Mouse (Mus musculus) CH12.LX (cell line): ENCODE measurements around the gene Camk2b. TPM values are rescaled to one million over a fixed set of nuclear protein-coding genes. Genes with fewer than 3 reads are reported as not detected.

Experiments
- DNase-seq: peaks from one replicate; pipeline ENCODE4 v3.0.0-alpha.2; 2013; ENCODE audit errors: extremely low read depth
- H3K27ac ChIP-seq: 2 replicates; pipeline ENCODE4 v1.5.1; 2012; ENCODE audit warnings: low read depth, mild to moderate bottlenecking, control low read depth, moderate library complexity; ENCODE audit not compliant: insufficient read depth
- H3K27me3 ChIP-seq: replicated peaks from 2 replicates; pipeline ENCODE3; 2012; ENCODE audit warnings: inconsistent platforms
- H3K36me3 ChIP-seq, 2 experiments: replicated peaks in 1 of 2; 2 replicates each; pipeline versions ENCODE3 to v1.6.1; 2012; ENCODE audit warnings: inconsistent platforms in 1 of 2, low read length in 1 of 2, mild to moderate bottlenecking in 1 of 2, mixed read lengths in 1 of 2, moderate library complexity in 1 of 2; ENCODE audit not compliant: control insufficient read depth in 1 of 2, insufficient read depth in 1 of 2
- H3K4me1 ChIP-seq, 2 experiments: 2 replicates each; pipeline ENCODE4 v1.6.1; 2012; ENCODE audit warnings: inconsistent platforms in 1 of 2, moderate library complexity in 1 of 2; ENCODE audit not compliant: insufficient read depth in 2 of 2, control insufficient read depth in 1 of 2
- H3K4me2 ChIP-seq: 2 replicates; pipeline ENCODE4 v1.6.1; 2012; ENCODE audit warnings: low read depth, mild to moderate bottlenecking, control low read depth; ENCODE audit not compliant: poor library complexity, insufficient read depth, severe bottlenecking
- H3K4me3 ChIP-seq, 3 experiments: fragments of 150-350 bp in 1 of 3; sonication (generic) in 1 of 3; replicated peaks in 1 of 3; 2 replicates each; pipeline versions ENCODE3 to v1.5.1; 2011 to 2012; ENCODE audit warnings: low read depth in 2 of 3, low read length in 2 of 3, mild to moderate bottlenecking in 2 of 3, moderate library complexity in 2 of 3, control low read depth in 1 of 3, improper control_type of control experiment in 1 of 3, inconsistent platforms in 1 of 3, mixed read lengths in 1 of 3; ENCODE audit not compliant: poor library complexity in 1 of 3
- H3K79me2 ChIP-seq: replicated peaks from 2 replicates; pipeline ENCODE4 v1.6.1; 2012; ENCODE audit warnings: mild to moderate bottlenecking, moderate library complexity; ENCODE audit not compliant: control insufficient read depth, poor library complexity, insufficient read depth, severe bottlenecking; ENCODE audit errors: extremely low read depth
- H3K9ac ChIP-seq: 2 replicates; pipeline ENCODE4 v1.6.1; 2012; ENCODE audit warnings: low read depth, mild to moderate bottlenecking, control low read depth, moderate library complexity; ENCODE audit not compliant: insufficient read depth
- H3K9me3 ChIP-seq: replicated peaks from 2 replicates; pipeline ENCODE3; 2012; ENCODE audit warnings: low read length, inconsistent platforms, mixed read lengths
- CHD1 ChIP-seq: IDR thresholded peaks from 2 replicates; pipeline ENCODE4 v1.6.1; 2012; ENCODE audit warnings: low read depth, low read length, improper control_type of control experiment, inconsistent platforms
- CHD2 ChIP-seq: IDR thresholded peaks from 2 replicates; pipeline ENCODE4 v1.6.1; 2011; ENCODE audit warnings: low read length, improper control_type of control experiment
- CTCF ChIP-seq, 2 experiments: IDR thresholded peaks in 1 of 2; conservative IDR thresholded peaks in 1 of 2; 2 replicates each; pipeline ENCODE4 v1.5.1; 2011 to 2012; ENCODE audit warnings: low read depth in 2 of 2, low read length in 2 of 2, improper control_type of control experiment in 1 of 2, inconsistent platforms in 1 of 2, mild to moderate bottlenecking in 1 of 2, moderate library complexity in 1 of 2
- ELF1 ChIP-seq: IDR thresholded peaks from 2 replicates; pipeline ENCODE4 v1.6.1; 2014; ENCODE audit warnings: low read depth, mild to moderate bottlenecking, inconsistent platforms, low read length, improper control_type of control experiment
- EP300 ChIP-seq: IDR thresholded peaks from 2 replicates; pipeline ENCODE4 v1.6.1; 2011; ENCODE audit warnings: low read length, improper control_type of control experiment
- ETS1 ChIP-seq: conservative IDR thresholded peaks from 2 replicates; pipeline ENCODE4 v1.6.1; 2012; ENCODE audit warnings: low read depth, mild to moderate bottlenecking, inconsistent platforms, low read length, improper control_type of control experiment, moderate library complexity
- GABPA ChIP-seq: IDR thresholded peaks from 2 replicates; pipeline ENCODE4 v1.6.1; 2012; ENCODE audit warnings: low read depth, low read length, improper control_type of control experiment, inconsistent platforms; ENCODE audit not compliant: insufficient replicate concordance
- IRF4 ChIP-seq: IDR thresholded peaks from 2 replicates; pipeline ENCODE4 v1.6.1; 2014; ENCODE audit warnings: low read depth, mild to moderate bottlenecking, inconsistent platforms, low read length, improper control_type of control experiment
- JUN ChIP-seq: IDR thresholded peaks from 2 replicates; pipeline ENCODE4 v1.6.1; 2011; ENCODE audit warnings: low read depth, mild to moderate bottlenecking, low read length, improper control_type of control experiment, moderate library complexity; ENCODE audit not compliant: insufficient read depth
- JUND ChIP-seq: conservative IDR thresholded peaks from 2 replicates; pipeline ENCODE4 v1.6.1; 2011; ENCODE audit warnings: low read depth, low read length, improper control_type of control experiment
- KAT2A ChIP-seq: IDR thresholded peaks from 2 replicates; pipeline ENCODE4 v1.6.1; 2012; ENCODE audit warnings: low read length, improper control_type of control experiment, inconsistent platforms; ENCODE audit not compliant: insufficient replicate concordance
- MAZ ChIP-seq: IDR thresholded peaks from 2 replicates; pipeline ENCODE4 v1.6.1; 2012; ENCODE audit warnings: low read depth, mild to moderate bottlenecking, inconsistent platforms, low read length, improper control_type of control experiment, moderate library complexity
- MEF2A ChIP-seq: IDR thresholded peaks from 2 replicates; pipeline ENCODE4 v1.6.1; 2014; ENCODE audit warnings: low read depth, mild to moderate bottlenecking, inconsistent platforms, low read length, improper control_type of control experiment, borderline replicate concordance
- MXI1 ChIP-seq: IDR thresholded peaks from 2 replicates; pipeline ENCODE4 v1.6.1; 2011; ENCODE audit warnings: mild to moderate bottlenecking, low read depth, low read length, improper control_type of control experiment
- MYC ChIP-seq: IDR thresholded peaks from 2 replicates; pipeline ENCODE4 v1.6.1; 2011; ENCODE audit warnings: low read depth, mild to moderate bottlenecking, improper control_type of control experiment, low read length
- NRF1 ChIP-seq: IDR thresholded peaks from 2 replicates; pipeline ENCODE4 v1.6.1; 2014; ENCODE audit warnings: low read depth, mild to moderate bottlenecking, inconsistent platforms, low read length, improper control_type of control experiment, moderate library complexity
- PAX5 ChIP-seq: IDR thresholded peaks from 2 replicates; pipeline ENCODE4 v1.6.1; 2012; ENCODE audit warnings: low read length, inconsistent platforms, mixed read lengths
- POLR2A ChIP-seq: IDR thresholded peaks from 2 replicates; pipeline ENCODE4 v1.6.1; 2011; ENCODE audit warnings: low read depth, mild to moderate bottlenecking, improper control_type of control experiment, low read length
- RCOR1 ChIP-seq: conservative IDR thresholded peaks from 2 replicates; pipeline ENCODE4 v1.6.1; 2012; ENCODE audit warnings: low read depth, mild to moderate bottlenecking, inconsistent platforms, low read length, improper control_type of control experiment
- SIN3A ChIP-seq: IDR thresholded peaks from 2 replicates; pipeline ENCODE4 v1.6.1; 2012; ENCODE audit warnings: low read length, improper control_type of control experiment, inconsistent platforms
- SMC3 ChIP-seq: IDR thresholded peaks from 2 replicates; pipeline ENCODE4 v1.6.1; 2011; ENCODE audit warnings: low read depth, low read length, improper control_type of control experiment
- TBP ChIP-seq: conservative IDR thresholded peaks from 2 replicates; pipeline ENCODE4 v1.6.1; 2011; ENCODE audit warnings: low read depth, low read length, improper control_type of control experiment
- TCF12 ChIP-seq: IDR thresholded peaks from 2 replicates; pipeline ENCODE4 v1.6.1; 2014; ENCODE audit warnings: low read depth, mild to moderate bottlenecking, inconsistent platforms, low read length, improper control_type of control experiment
- ZC3H11A ChIP-seq: IDR thresholded peaks from 2 replicates; pipeline ENCODE4 v1.6.1; 2012; ENCODE audit warnings: low read depth, mild to moderate bottlenecking, inconsistent platforms, low read length, improper control_type of control experiment
- ZKSCAN1 ChIP-seq: IDR thresholded peaks from 2 replicates; pipeline ENCODE4 v1.6.1; 2012; ENCODE audit warnings: low read depth, inconsistent platforms, low read length, improper control_type of control experiment, borderline replicate concordance
- ZNF384 ChIP-seq: IDR thresholded peaks from 2 replicates; pipeline ENCODE4 v1.6.1; 2012; ENCODE audit warnings: low read depth, low read length, improper control_type of control experiment, inconsistent platforms
- dilution Hi-C: fragments of 300-500 bp; cut with MboI; formaldehyde crosslinking; loops from 2 replicates; pipeline ENCODE4 v1.14.3; 2020; ENCODE audit warnings: low sequenced_read_pairs; ENCODE audit not compliant: extremely low pct_unique_long_range_greater_than_20kb, extremely low pct_ligation_motif_present
- in situ Hi-C: fragments of 300-500 bp; cut with MboI; formaldehyde crosslinking; loops from 3 replicates; pipeline ENCODE4 v1.14.3; 2019; ENCODE audit warnings: low sequenced_read_pairs, low pct_ligation_motif_present, low pct_unique_long_range_greater_than_20kb, mixed read lengths
- polyA plus RNA-seq: library from polyadenylated mRNA; unstranded; fragments of >175 nt; gene quantifications from 2 replicates; pipeline ENCODE4 v1.2.1, GENCODE M21; 2012; ENCODE audit warnings: low read depth; ENCODE audit not compliant: insufficient read length
- total RNA-seq, 2 experiments: library from RNA; depleted of rRNA; stranded (reverse); fragments of 300-350 nt in 1 of 2; fragments of >200 nt in 1 of 2; gene quantifications; 2 replicates each; pipeline ENCODE4 v1.2.3; 2012 to 2014

Gene Camk2b
- total and polyA plus RNA-seq, 3 experiments: 0.08 to 0.26 (median 0.11) TPM

DNA sequence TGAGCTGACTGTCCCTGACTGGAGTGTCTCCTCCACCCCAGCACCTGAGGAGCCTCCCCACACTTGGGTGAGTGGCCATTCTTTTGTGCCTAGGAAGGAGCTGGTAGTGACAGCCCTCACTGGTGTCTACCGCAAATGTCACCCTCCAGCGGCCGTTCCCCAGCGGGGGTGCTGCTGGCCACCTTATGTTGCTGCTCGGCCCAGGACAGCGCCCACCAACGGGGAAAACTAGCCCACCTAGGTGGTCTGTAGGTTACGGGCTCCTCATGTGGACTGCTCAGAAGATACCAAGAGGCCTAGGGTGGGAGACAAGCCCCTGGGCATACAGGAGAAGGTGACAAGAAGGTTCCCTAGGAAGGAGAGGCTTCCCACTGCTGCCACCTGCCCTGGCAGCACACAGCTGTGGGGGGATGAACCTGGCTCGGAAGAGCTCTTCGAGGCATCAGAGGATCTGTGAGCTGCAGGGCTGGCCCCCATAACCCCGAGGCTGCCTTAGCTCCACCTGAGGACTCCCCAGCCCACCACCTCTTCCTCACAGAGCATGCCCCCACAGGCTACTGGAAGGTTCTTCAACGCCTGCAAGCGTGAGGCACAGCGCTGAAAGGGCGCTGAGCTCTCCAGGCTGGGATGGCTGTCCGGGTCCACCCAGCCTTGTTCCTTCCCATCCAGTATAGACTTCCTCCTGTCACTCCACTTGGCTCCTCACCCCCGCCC, 2.5 kb downstream of the Camk2b start:
- DNase-seq: no peak
- dilution Hi-C loops: no loop called here
- 0 out of 4 replicates have a peak, but pooled peaks cover 0 to 4% of the 10 kb centered on the region in 2 experiments for H3K4me1 ChIP-seq
- H3K9me3 ChIP-seq: peaks cover 29% of the 10 kb centered on the region
- H3K79me2 ChIP-seq: no peaks in the 10 kb centered on the region
- H3K4me2 ChIP-seq: no peak overlapping the region
- no peak overlapping the region for H3K9ac ChIP-seq
- no peaks in the 10 kb centered on the region for H3K36me3 ChIP-seq
- no peak overlapping the region for H3K4me3 ChIP-seq
- no peak overlapping the region for H3K27ac ChIP-seq
- TF ChIP-seq MAZ (no peak), PAX5 (no peak), CHD2 (no peak), IRF4 (no peak), EP300 (no peak), SIN3A (no peak), CTCF (conservative IDR thresholded peaks at IDR 0.05 in 1 of 2, IDR thresholded peaks at IDR 0.05 in 1 of 2; ENCODE audit: low read depth in 2 of 2, low read length in 2 of 2) (no peak), ZNF384 (no peak), CHD1 (no peak), MXI1 (no peak), SMC3 (no peak), RCOR1 (no peak), POLR2A (no peak), KAT2A (no peak), ELF1 (no peak), MEF2A (no peak), GABPA (no peak), NRF1 (no peak)
- in situ Hi-C loops: no loop called here
- peaks cover 7% of the 10 kb centered on the region for H3K27me3 ChIP-seq

DNA sequence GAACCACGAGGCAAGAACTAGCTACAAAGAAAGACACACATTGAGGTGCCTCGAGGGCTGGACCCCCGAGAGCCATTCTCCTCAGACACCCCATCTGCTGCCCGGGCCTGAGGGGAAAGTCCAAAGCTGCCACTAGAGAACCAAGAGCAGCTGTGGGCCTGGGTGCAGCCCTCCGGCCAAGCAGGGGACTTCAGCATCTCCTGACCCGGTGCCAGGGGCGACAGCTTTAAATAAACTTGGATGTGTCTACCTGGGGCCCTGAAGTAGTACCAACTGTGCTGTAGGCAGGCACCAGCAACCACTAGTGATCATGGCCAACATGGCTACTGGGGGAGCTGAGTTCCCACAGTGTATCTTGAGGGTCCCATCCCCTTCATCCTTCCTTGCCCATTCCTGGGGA, 3.1 kb downstream of the Camk2b start:
- no peak for DNase-seq
- no peak for TF ChIP-seq CTCF (conservative IDR thresholded peaks at IDR 0.05 in 1 of 2, IDR thresholded peaks at IDR 0.05 in 1 of 2; ENCODE audit: low read depth in 2 of 2, low read length in 2 of 2)
- TF ChIP-seq JUN: no peak
- TF ChIP-seq CHD2: no peak
- TF ChIP-seq TCF12: no peak
- TF ChIP-seq SIN3A: no peak
- no peak for TF ChIP-seq ZNF384
- TF ChIP-seq ZC3H11A: no peak
- TF ChIP-seq MXI1: no peak
- no peak for TF ChIP-seq ETS1
- TF ChIP-seq JUND: no peak
- TF ChIP-seq MYC: no peak
- no peak for TF ChIP-seq TBP
- no peak for TF ChIP-seq ZKSCAN1
- no peak for TF ChIP-seq RCOR1
- peaks cover 7% of the 10 kb centered on the region for H3K27me3 ChIP-seq
- in situ Hi-C loops (no loop called here), dilution Hi-C loops (no loop called here)
- H3K4me3 ChIP-seq: no peak overlapping the region
- H3K9ac ChIP-seq: no peak overlapping the region
- no peaks in the 10 kb centered on the region for H3K36me3 ChIP-seq
- H3K79me2 ChIP-seq: no peaks in the 10 kb centered on the region
- no peak overlapping the region for H3K27ac ChIP-seq
- H3K4me1 ChIP-seq: 0 out of 4 replicates have a peak, but pooled peaks cover 0 to 4% of the 10 kb centered on the region in 2 experiments
- peaks cover 24% of the 10 kb centered on the region for H3K9me3 ChIP-seq
- no peak overlapping the region for H3K4me2 ChIP-seq
